Mouse (Mus musculus): Measurements from ENCODE around the gene Nabp2. TPM values are rescaled to one million over a fixed set of nuclear protein-coding genes. Genes with fewer than 3 reads are reported as not detected.
A peak's percentile ranks its signal among the peaks of the same experiment; 100 is the strongest.

Gene Nabp2
- polyA plus RNA-seq, 1 experiment = 83.6 TPM

DNA sequence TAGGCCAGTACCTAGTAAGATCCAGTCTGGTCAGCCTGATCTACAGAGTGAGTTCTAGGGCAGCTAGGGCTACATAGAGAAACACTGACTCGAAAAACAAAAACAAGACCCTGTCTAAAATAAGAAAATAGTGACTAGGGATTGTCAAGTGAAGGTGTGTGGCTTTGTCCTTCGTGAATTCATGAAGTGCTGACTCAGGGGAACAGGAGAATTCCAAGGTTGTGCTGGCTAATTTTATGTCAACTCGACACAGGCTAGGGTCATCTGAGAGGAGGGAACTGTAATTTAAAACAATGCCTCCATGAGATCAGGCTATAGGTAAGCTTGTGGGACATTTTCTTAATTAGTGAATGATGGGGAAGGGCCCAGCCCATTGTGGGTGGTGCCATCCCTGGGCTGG, 43.2 kb upstream of the Nabp2 start:
- H3K27ac ChIP-seq (ENCODE audit: insufficient read depth, low read length) = no peak overlapping the region
- WGBS = 88% methylated on average over 3 of the region's 3 CpGs
- DNase-seq = no peak

DNA sequence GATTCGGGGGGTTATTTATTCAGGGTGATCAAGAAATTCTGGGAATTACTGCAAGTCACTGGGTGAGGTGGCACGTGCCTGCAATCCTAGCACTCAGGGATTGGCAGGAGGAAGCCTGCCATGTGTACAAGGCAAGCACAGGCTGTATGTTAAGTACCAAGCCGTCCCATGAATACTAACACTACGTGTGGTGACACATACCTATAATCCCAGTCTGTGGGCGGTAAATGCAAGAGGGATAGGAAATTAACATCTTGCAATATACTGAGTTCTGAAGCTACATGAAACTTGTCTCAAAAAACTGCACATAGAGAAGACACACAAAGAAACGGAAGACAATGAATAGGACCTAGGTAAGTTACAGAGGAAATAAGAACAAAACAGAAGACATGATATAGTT, 39.7 kb upstream of the Nabp2 start:
- Histone ChIP-seq H3K27me3 (ENCODE audit: control insufficient read depth, insufficient read depth, low read length) (no peaks in the 10 kb centered on the region), H3K4me3 (replicated peaks; ENCODE audit: insufficient read depth, low read depth, low read length) (no peak overlapping the region), H3K4me1 (ENCODE audit: control insufficient read depth, insufficient read depth, low read length) (no peaks in the 10 kb centered on the region), H3K27ac (ENCODE audit: insufficient read depth, low read length) (no peak overlapping the region)
- 81% methylated on average over 6 of the region's 6 CpGs for WGBS
- TF ChIP-seq POLR2A (IDR thresholded peaks at IDR 0.05; ENCODE audit: borderline replicate concordance, insufficient read depth, low read length) (no peak), CTCF (IDR thresholded peaks at IDR 0.05; ENCODE audit: borderline replicate concordance, insufficient read depth, low read depth, low read length) (no peak)
- DNase-seq = no peak

More for the DNA sequence above, 43.2 kb upstream of the Nabp2 start:
- Histone ChIP-seq H3K4me3 (replicated peaks; ENCODE audit: insufficient read depth, low read depth, low read length) (no peak overlapping the region), H3K27me3 (ENCODE audit: control insufficient read depth, insufficient read depth, low read length) (no peaks in the 10 kb centered on the region), H3K4me1 (ENCODE audit: control insufficient read depth, insufficient read depth, low read length) (no peaks in the 10 kb centered on the region)
- no peak for TF ChIP-seq POLR2A (IDR thresholded peaks at IDR 0.05; ENCODE audit: borderline replicate concordance, insufficient read depth, low read length)
- no peak for TF ChIP-seq CTCF (IDR thresholded peaks at IDR 0.05; ENCODE audit: borderline replicate concordance, insufficient read depth, low read depth, low read length)

DNA sequence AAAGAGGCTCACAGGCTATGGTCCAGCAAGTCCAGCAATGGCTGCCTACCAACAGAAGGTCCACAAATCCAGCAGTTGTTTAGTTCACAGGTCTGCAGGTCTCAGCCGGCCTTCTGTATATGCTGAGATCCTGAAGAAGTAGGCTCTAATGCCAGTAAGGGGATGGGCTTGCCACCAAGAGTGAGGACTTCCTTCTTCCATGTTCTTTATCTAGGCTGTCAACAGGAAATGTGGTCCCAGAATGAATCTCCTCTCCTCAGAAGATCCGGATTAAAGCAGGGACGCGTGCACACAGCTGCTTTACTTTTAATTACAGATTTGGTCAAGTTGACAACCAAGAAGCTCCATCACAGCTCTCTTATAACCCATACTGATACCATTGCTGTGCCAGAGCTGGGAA, 34.1 kb upstream of the Nabp2 start:
- Histone ChIP-seq H3K27me3 (ENCODE audit: control insufficient read depth, insufficient read depth, low read length) (no peaks in the 10 kb centered on the region), H3K4me3 (replicated peaks; ENCODE audit: insufficient read depth, low read depth, low read length) (no peak overlapping the region), H3K27ac (ENCODE audit: insufficient read depth, low read length) (no peak overlapping the region), H3K4me1 (ENCODE audit: control insufficient read depth, insufficient read depth, low read length) (peaks cover 12% of the 10 kb centered on the region)
- no peak for DNase-seq
- TF ChIP-seq CTCF (IDR thresholded peaks at IDR 0.05; ENCODE audit: borderline replicate concordance, insufficient read depth, low read depth, low read length) (no peak), POLR2A (IDR thresholded peaks at IDR 0.05; ENCODE audit: borderline replicate concordance, insufficient read depth, low read length) (no peak)
- WGBS = 90% methylated on average over 4 of the region's 4 CpGs

DNA sequence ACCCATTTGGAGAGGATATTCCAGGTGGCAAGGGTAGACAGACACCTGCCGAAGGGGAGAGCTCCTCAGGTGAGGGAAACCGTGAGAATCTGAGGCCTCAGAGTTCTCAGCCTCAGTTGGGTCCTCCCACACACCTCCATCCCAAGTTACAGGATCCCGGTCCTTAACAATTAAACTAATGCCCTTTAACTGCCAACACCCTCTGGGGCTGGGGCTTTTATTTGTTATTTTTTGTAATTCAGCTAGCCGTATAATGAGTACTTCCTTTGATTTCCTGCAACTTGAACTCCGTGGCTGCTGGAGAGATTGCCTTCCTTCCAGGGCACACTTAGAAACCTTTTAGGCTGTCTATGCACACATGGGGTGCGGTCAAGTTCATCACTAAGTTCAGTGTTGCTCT, 33.1 kb upstream of the Nabp2 start:
- WGBS = 78% methylated on average over 6 of the region's 6 CpGs
- no peaks in the 10 kb centered on the region for H3K27me3 ChIP-seq (ENCODE audit: control insufficient read depth, insufficient read depth, low read length)
- DNase-seq = no peak
- no peak overlapping the region for H3K4me3 ChIP-seq (replicated peaks; ENCODE audit: insufficient read depth, low read depth, low read length)
- peaks cover 12% of the 10 kb centered on the region for H3K4me1 ChIP-seq (ENCODE audit: control insufficient read depth, insufficient read depth, low read length)
- TF ChIP-seq CTCF (IDR thresholded peaks at IDR 0.05; ENCODE audit: borderline replicate concordance, insufficient read depth, low read depth, low read length) = no peak
- no peak for TF ChIP-seq POLR2A (IDR thresholded peaks at IDR 0.05; ENCODE audit: borderline replicate concordance, insufficient read depth, low read length)
- H3K27ac ChIP-seq (ENCODE audit: insufficient read depth, low read length) = no peak overlapping the region

DNA sequence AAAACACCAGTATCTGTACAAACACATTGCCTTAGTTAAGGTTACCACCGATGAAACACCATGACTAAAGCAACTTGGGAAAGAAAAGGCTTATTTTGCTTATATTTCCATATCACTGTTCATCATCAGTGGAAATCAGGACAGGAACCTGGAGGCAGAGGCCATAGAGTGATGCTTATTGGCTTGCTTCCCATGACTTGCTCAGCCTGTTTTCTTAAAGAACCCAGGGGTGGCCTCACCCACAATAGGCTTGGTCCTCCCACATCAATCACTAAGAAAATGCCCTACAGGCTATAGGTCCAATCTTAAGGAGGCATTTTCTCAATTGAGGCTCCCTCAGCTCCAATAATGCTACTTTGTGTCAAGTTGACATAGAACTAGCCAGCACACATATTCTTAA, 31.4 kb upstream of the Nabp2 start:
- 97% methylated on average over 1 of the region's 1 CpGs for WGBS
- peaks cover 24% of the 10 kb centered on the region for H3K4me1 ChIP-seq (ENCODE audit: control insufficient read depth, insufficient read depth, low read length)
- H3K27me3 ChIP-seq (ENCODE audit: control insufficient read depth, insufficient read depth, low read length) = no peaks in the 10 kb centered on the region
- no peak for DNase-seq
- no peak overlapping the region for H3K4me3 ChIP-seq (replicated peaks; ENCODE audit: insufficient read depth, low read depth, low read length)
- no peak overlapping the region for H3K27ac ChIP-seq (ENCODE audit: insufficient read depth, low read length)
- TF ChIP-seq POLR2A (IDR thresholded peaks at IDR 0.05; ENCODE audit: borderline replicate concordance, insufficient read depth, low read length) = no peak
- TF ChIP-seq CTCF (IDR thresholded peaks at IDR 0.05; ENCODE audit: borderline replicate concordance, insufficient read depth, low read depth, low read length) = no peak

DNA sequence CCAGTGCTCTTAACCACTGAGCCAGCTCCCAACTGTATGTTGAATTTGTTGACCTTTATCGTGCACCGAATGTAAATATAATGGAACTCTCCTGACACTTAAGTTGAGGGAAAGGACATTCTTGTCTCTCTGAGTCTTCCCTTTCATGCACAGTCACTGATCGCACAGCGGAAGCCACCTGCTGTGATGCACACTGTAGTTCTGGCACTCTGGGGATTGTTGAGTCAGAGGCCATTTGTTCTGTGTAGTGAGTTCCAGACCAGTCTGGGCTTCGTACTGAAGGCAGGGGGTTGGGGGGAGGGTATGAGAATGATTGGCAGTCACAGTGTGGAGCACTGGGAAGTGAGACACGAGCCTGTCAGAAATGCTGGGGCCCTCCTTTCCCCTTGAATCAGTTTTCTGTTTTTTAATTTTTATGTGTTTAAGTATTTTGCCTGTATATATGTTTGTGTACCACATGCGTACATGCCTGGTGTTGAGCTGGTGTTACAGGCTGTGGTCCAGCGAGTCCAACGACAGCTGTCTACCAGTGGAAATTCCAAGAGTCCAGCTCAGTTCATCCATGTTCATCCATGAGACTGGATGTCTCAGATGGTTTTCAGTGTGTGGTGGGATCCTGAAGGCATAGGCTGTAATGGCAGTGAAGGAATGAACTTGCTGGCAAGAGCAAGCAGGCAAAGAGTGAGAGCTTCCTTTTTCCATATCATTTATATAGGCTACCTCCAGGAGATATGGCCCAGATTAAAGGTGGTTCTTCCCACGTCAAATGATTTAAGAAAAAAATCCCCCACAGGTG, 30.2 kb upstream of the Nabp2 start:
- peak; percentile 47 to 67 for DNase-seq
- no peak for TF ChIP-seq CTCF (IDR thresholded peaks at IDR 0.05; ENCODE audit: borderline replicate concordance, insufficient read depth, low read depth, low read length)
- TF ChIP-seq POLR2A (IDR thresholded peaks at IDR 0.05; ENCODE audit: borderline replicate concordance, insufficient read depth, low read length) = no peak
- H3K27ac ChIP-seq (ENCODE audit: insufficient read depth, low read length) = peak overlapping the region; percentile 31; the same call in 1 of the 2 replicates
- 40% methylated on average over 10 of the region's 10 CpGs for WGBS
- peaks cover 32% of the 10 kb centered on the region for H3K4me1 ChIP-seq (ENCODE audit: control insufficient read depth, insufficient read depth, low read length)
- H3K27me3 ChIP-seq (ENCODE audit: control insufficient read depth, insufficient read depth, low read length) = no peaks in the 10 kb centered on the region
- no peak overlapping the region for H3K4me3 ChIP-seq (replicated peaks; ENCODE audit: insufficient read depth, low read depth, low read length)

DNA sequence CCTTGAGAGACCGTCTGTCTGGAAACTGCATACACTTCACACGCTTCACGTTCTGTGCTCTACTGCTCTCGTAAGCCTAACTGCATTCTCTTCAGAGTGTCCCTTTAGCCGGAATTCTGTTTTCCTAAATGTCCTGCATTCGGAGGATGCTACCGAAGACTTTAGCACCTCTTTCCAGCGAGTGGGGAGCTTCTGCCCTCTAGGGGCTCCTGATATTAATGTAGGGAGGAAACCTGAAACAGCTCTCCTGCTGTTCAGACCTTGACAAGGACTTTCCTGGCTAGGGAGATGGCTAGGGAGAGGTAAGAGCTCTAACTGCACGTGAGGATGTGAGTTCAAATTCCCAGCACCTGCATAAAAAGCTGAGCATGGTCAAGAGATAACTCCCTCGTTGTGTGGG, 29.1 kb upstream of the Nabp2 start:
- peak; percentile 54 to 62 for DNase-seq
- no peaks in the 10 kb centered on the region for H3K27me3 ChIP-seq (ENCODE audit: control insufficient read depth, insufficient read depth, low read length)
- H3K27ac ChIP-seq (ENCODE audit: insufficient read depth, low read length) = no peak overlapping the region
- WGBS = 28% methylated on average over 10 of the region's 10 CpGs
- H3K4me3 ChIP-seq (replicated peaks; ENCODE audit: insufficient read depth, low read depth, low read length) = no peak overlapping the region
- TF ChIP-seq POLR2A (IDR thresholded peaks at IDR 0.05; ENCODE audit: borderline replicate concordance, insufficient read depth, low read length) (no peak), CTCF (IDR thresholded peaks at IDR 0.05; ENCODE audit: borderline replicate concordance, insufficient read depth, low read depth, low read length) (peak; percentile 71; the same call in 1 of the 2 replicates)
- peaks cover 42% of the 10 kb centered on the region for H3K4me1 ChIP-seq (ENCODE audit: control insufficient read depth, insufficient read depth, low read length)

DNA sequence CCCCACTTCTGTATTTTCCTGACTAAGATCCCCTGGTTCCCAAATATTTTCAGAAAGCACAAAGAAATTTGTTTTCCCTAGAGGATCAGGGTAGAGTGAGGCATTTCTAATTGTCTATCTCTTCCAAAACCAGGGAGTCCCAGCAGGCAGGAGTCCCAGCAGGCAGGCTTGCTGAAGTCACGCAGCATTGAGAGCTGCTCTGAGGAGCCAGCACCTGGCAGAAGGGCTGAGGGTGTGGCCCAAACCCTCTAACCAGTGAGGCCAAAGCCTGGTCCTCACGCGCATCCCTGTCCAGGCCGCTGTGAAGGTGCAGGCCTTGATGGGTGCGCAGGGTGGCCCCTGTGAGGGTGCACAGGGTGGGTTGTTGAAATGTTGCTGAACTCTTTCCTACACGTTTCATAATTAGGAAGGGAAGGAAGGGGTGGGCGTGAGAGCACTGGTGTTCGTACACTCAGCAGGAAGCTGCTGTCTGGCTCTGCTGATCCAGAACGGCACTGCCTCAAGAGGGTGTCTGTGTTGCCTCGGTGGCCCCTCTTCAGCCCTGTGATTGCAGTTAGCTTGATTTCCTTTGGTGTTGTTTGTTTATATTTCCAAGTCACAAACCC, 27.5 kb upstream of the Nabp2 start:
- DNase-seq = peak in 1 of 2 experiments; percentile 57
- peak overlapping the region; percentile 33 for H3K27ac ChIP-seq (ENCODE audit: insufficient read depth, low read length)
- WGBS = 32% methylated on average over 10 of the region's 10 CpGs
- H3K4me1 ChIP-seq (ENCODE audit: control insufficient read depth, insufficient read depth, low read length) = peaks cover 51% of the 10 kb centered on the region
- no peak overlapping the region for H3K4me3 ChIP-seq (replicated peaks; ENCODE audit: insufficient read depth, low read depth, low read length)
- TF ChIP-seq POLR2A (IDR thresholded peaks at IDR 0.05; ENCODE audit: borderline replicate concordance, insufficient read depth, low read length) = no peak
- TF ChIP-seq CTCF (IDR thresholded peaks at IDR 0.05; ENCODE audit: borderline replicate concordance, insufficient read depth, low read depth, low read length) = no peak
- H3K27me3 ChIP-seq (ENCODE audit: control insufficient read depth, insufficient read depth, low read length) = no peaks in the 10 kb centered on the region
